Mouse (Mus musculus) frontal cortex, adult (tissue): ENCODE measurements at regions not wholly inside any gene's neighbourhood (a gene's known extent, or its start where the extent isn't known, plus 50 kb on each side); places are given as distances from the start of the nearest gene placed in this dataset.

Experiments
- ATAC-seq: cut with Nextera tagmentation; 2 replicates; pipeline ENCODE4 v1.9.2; 2017; ENCODE audit warnings: mild to moderate bottlenecking, moderate library complexity, mixed read lengths; ENCODE audit not compliant: low TSS enrichment

- ATAC-seq: no peak
These were observed 52.0 kb upstream of the Dusp5 start for GRCm38 (mm10) chr19:53476768-53477547.

DNA sequence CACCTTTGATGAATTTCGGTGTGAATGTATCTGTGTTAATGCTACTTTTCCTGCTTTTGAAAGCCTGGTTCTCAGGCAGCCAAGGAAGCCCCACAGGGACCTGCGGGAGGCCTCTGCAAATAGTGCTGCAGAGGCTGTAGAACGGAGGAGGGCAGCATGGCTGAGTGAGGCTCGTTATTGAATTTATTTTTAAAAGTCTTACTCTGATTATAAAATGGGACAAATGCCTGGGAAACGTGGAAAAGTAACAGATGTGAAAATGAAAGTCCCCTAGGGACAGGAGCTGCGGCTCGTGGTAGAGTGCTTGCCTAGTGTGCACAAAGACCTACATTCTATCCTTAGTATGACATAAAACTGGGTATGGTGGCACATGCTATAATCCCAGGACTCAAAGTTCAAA lies 59.7 kb upstream of the Dusp5 start:
- peak; percentile 88 for ATAC-seq

GRCm38 (mm10) chr19:53464681-53465080 lies 64.2 kb upstream of the Dusp5 start:
- ATAC-seq: no peak

DNA sequence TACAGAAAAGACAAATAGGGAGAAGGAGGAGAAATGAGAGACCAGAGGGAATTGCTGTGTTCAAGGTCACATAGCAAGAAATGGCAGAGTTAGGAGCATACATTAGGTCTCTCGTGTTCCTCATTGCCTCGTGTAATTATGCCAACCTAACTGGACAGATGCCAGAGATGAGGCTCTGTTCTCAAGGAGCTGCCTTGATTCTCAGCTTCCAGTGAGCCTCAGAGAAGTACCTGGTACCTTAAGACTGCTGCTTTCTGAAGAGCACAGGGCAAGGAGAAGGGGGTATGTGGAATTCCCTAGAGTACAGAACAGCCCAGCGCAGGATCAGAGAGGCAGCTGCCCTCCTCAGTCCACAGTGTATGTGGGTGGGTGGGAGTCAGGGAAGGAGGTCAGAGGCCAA lies 64.8 kb upstream of the Dusp5 start:
- ATAC-seq: no peak

GRCm38 (mm10) chr19:53461025-53462015 lies 67.6 kb upstream of the Dusp5 start:
- ATAC-seq: peak; percentile 56; the same call in 1 of the 2 replicates

DNA sequence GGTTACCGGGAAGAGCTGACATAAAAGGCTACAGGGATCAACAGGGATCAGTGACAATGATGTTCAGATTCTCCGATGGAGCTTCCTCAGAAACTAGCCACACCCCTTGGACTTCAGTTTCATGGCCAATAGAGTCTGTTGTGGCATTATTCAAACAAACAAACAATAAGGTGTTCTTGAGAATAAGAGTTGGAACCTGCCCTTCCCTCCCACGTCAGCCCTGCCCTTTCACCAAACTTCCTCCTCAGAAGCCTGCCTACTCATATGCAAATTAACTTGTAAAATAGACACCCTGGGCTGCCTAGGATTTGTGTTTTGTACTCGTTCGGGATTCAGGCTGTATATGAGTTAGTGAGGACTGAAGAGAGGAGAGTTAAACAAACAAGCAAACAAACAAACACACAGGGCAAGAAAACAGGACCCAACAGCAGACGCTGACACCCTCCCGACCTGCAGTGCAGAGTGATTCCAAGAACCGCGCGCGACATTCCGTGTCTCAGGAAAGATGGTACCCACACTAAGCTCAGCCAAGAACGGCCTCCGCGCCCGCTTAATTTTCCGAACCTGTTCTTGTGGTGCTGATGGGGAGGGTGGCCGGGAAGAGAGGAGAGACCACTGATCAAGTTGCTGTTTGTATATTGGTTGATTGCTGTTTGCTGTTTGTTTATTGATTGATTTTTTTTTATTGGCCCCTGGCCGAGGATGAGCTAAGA lies 68.4 kb upstream of the Dusp5 start:
- no peak for ATAC-seq

- no peak for ATAC-seq
These were observed 69.0 kb upstream of the Smndc1 start for GRCm38 (mm10) chr19:53459407-53459788.

GRCm38 (mm10) chr19:53458770-53459406 lies 68.5 kb upstream of the Smndc1 start:
- ATAC-seq: no peak

DNA sequence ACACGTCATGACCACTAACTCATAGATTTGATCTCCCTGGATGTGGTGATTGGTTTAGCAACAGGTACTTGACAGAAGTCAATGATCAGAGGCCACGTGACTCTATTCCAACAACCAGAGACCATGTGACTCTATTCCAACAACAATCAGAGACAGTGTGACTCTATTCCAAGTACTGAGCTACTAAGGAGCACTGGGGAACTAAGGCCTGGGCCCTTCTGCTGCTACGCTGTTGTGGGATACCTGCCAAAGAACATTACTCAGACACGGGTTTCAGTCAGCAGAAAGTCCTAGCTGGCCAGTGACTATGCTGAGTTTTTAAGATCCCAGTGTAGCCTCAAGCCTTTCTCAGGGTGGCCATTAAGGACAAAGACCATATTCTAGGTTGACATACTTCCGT lies 66.3 kb upstream of the Smndc1 start:
- no peak for ATAC-seq

DNA sequence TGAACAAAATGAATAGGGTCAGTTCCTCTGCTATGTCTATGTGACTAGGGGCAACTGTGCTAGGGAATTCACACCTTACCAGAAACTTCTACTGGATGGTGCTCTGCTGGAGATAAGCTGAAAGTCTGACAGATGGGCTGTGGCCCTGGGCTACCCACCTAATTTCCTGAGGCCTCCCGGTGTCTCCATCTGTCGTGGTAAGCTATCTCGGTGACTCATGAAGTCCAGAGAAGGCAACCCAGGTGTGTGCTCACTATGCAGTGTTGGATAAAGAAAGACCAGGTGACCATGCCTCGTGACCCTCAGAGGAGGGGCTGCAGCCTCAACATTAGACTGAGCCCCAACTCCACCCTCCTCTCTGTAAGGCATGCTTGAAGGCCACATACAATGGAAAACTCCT lies 64.2 kb upstream of the Smndc1 start:
- ATAC-seq: no peak

GRCm38 (mm10) chr19:53454059-53454458 lies 63.7 kb upstream of the Smndc1 start:
- no peak for ATAC-seq

- no peak for ATAC-seq
These were observed 63.1 kb upstream of the Smndc1 start for GRCm38 (mm10) chr19:53453317-53453947.

- ATAC-seq: no peak
These were observed 62.0 kb upstream of the Smndc1 start for GRCm38 (mm10) chr19:53452360-53452759.

GRCm38 (mm10) chr19:53451388-53451922 lies 61.1 kb upstream of the Smndc1 start:
- peak; percentile 64 for ATAC-seq

DNA sequence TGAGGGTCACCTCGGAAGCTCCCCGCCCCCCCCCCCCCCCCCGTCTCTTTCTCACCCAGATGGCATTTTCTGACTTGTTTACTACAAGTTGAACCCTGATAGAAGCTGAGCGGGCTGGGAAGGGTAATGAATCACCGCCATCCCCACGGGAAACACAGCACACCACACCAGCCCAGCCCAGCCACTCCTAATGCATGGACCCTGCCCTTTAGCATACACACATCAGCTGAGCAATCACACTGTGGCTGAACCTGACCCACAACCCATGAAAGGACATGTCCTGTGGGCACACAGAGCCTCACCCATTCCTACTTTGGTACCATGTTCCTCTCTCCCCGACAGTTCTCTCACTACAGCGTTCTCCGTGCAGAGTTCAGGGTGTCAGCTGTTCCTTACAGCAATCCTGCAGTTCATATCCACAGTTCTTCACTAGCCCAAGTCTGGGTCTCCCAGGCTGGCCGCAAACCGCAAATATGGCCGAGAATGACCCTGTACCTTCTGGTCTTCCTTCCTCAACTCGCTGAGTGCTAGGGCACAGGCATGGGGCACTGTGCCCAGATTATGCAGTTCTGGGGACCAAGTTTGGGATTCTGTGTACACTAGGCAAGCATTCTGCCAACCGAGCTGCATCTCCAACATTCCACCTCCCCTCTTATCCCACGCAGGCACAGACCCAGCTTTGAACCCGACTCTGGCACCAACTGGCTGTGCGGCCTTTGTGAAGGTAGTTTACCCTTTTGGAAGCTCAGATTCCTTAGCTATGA lies 60.4 kb upstream of the Smndc1 start:
- no peak for ATAC-seq

DNA sequence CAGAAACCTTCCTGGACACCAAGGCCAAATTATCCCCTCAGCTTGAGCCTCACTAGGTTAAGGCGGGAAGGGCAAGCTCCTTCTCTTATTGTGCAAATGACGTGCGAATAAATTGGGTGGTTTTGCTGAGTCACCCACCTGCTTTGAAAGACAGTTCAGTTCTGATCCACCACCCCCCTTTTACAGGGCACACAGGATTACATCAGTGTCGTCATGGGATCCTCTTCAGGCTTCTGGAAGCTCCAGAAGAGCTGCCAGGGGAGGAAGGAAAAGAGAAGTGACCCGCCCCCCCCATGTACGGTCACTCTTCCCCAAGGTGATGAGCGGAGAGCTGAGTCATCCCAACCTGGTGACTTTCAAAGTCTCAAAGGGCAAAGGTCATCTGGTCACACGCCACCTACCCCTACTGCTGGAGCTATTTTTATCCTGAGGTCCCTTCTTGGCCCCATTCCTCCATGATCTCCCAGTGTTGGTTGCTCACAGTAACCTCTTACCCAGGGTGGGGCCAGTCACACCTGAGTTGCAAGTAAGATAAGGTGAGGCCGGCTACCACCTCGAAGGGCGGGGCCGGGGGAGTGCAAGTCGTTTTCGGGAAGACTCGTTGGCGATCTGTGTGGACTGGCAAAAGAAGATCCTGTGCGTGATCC lies 58.9 kb upstream of the Smndc1 start:
- no peak for ATAC-seq

DNA sequence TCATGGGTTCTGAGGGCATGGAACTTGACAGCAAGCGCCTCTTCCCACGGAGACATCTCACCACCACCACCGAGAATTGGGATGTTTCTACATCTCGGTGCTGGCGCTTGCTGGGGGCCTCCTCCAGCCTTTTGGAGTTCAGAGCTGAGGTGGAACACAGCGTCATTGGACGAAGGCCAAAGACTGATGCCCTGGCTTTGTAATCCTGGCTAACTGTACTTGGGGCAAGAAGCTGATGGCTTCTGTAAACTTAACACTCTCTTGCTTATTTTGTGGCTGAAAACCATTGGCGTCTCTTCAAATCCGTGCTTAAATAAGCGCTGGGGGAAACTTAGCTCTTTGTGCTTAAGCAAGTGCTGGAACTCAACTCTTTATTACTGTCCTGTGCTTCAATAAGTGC lies 57.8 kb upstream of the Smndc1 start:
- no peak for ATAC-seq

- no peak for ATAC-seq
These were observed 57.4 kb upstream of the Smndc1 start for GRCm38 (mm10) chr19:53447754-53448153.

- ATAC-seq: no peak
These were observed 55.8 kb upstream of the Smndc1 start for GRCm38 (mm10) chr19:53446216-53446615.

DNA sequence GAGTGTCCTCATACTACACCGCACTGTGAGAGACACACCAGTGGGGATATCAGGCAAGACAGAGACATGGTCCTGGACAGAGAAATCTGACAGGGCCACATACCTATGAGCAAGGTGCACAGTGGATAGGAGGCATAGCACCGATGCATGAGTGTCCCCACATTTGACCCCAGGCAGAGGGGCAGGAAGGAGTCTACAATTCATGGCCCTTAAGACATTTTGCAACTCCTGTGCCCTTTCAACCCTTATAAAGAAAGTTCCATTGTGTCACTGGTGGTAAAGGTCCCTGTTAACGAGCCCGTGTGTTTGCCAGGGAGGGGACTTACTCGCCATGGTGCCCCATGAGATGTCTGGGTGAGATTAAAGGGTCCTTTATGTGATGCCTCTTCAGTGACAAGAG lies 54.3 kb upstream of the Smndc1 start:
- ATAC-seq: no peak
